Mouse (Mus musculus): ENCODE measurements around the gene Mall. TPM values are rescaled to one million over a fixed set of nuclear protein-coding genes. Genes with fewer than 3 reads are reported as not detected.

The Mall gene
- not detected in 2 replicates for total RNA-seq (2017)

DNA sequence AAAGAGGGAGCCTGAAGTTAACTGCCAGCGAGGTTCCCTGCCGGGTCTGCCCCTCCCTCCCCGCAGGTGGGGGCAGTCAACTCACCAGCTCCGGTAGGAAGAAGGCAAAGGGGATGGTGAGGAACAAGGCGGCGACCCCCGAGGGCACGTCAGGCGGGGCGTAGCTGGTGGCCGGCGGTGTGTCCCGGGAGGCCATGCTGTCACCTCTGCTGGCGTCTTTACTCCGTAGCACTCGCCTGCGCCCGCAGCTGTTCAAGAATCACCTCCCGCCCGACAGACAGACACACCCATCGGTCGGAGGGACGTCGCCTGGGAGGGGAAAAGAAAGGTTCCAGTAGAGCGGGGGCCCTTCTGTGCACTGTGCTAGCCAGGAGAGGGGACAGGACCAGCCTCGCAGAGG is at the start of gene Mall:
Gene Mall (minus strand): TSS at position 262 of the 400 bp plus-strand sequence.
- ATAC-seq (replicated peaks in 1 of 2; ENCODE audit: insufficient read depth in 1 of 2, low FRiP score in 2 of 2, low TSS enrichment in 1 of 2, low read depth in 1 of 2, poor library complexity in 2 of 2, severe bottlenecking in 2 of 2), result peak in 1 of 2 experiments; percentile 53; a peak in 1 of 4 replicates

DNA sequence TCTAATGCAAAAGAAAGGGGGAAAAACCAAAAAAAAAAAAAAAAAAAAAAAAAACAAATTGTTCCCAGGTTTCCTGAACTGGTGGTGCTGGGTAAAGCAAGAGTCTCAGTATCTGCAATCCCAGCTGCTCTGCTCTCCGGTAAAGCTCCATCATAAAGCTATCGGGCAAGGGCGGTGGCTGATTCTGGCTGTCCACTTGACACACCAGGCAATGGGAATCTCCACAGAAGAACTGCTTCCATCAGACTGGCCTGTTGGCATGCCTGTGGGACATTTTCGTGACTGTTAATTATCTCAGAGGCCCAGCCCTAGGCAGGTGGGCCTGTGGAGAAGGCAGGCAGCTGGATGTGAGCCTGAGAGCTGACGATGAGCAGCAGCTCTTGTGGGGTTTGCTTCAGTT is 48.7 kb upstream of the Mall start:
- no peak for ATAC-seq (replicated peaks in 1 of 2; ENCODE audit: insufficient read depth in 1 of 2, low FRiP score in 2 of 2, low TSS enrichment in 1 of 2, low read depth in 1 of 2, poor library complexity in 2 of 2, severe bottlenecking in 2 of 2)

DNA sequence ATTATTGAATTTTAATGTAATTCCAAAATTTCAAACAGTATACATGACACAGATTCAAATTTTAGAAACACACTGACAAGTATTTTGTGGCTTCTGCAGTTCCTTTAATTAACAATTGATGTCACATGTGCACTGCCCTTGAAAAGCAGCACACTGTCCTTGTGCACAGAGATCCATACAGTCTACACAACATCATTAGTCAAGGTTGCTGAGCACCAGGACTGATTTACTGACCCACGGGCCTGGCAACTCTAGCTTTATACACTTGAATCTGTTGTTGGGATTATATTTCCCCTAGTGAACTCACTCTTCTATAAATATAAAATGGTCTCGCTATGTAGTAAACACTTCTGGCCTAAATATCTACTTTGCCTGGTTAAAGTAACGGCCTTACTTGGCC is 45.3 kb upstream of the Mall start:
- no peak for ATAC-seq (replicated peaks in 1 of 2; ENCODE audit: insufficient read depth in 1 of 2, low FRiP score in 2 of 2, low TSS enrichment in 1 of 2, low read depth in 1 of 2, poor library complexity in 2 of 2, severe bottlenecking in 2 of 2)

DNA sequence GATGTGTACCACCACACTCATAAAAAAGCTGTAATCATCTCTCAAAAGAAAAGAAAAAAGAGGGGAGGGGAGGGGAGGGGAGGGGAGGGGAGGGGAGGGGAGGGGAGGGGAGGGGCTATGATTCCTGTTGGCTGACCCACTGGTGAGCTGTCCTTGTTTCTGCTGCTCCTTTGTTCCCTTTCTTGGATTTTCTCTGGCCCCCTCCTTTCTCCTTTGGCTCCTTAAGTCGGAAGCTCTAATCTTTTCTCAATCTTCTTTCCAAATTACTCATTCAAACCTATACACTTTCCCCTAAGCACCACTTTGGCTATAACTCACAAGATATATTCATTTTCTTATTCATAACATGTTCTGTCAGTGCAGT is 44.8 kb upstream of the Mall start:
- ATAC-seq (replicated peaks in 1 of 2; ENCODE audit: insufficient read depth in 1 of 2, low FRiP score in 2 of 2, low TSS enrichment in 1 of 2, low read depth in 1 of 2, poor library complexity in 2 of 2, severe bottlenecking in 2 of 2), result no peak

DNA sequence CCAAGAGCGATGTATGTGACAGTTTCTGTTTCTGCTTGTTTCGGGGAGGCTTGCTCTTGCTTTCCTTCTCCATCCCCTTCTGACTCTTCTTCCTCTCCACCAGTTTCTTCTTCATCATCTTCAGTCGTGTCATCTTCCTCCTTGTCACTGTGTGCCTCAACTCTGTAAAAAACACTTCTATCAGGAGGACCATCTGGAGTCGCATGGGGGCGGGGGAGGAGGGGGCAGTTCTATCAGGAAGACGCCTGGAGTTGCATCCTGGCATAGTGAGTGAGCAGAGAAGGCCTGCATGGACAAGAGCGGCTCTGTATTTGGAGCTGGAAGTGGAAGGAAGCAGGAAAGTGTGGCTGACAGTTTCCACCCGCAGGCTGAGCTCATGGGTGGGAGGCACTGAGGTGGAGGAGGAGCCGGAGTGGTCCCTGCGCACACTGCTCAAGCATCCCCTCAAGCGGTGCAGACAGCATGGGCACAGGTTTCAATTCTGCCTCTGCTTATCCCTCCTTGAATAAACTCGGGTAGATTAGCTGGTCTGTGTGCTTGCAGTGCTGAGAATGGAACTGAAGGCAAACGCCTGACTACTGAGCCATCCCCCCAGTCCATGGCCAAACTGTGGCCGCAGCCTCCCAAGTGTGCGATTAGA is 44.3 kb upstream of the Mall start:
- no peak for ATAC-seq (replicated peaks in 1 of 2; ENCODE audit: insufficient read depth in 1 of 2, low FRiP score in 2 of 2, low TSS enrichment in 1 of 2, low read depth in 1 of 2, poor library complexity in 2 of 2, severe bottlenecking in 2 of 2)

DNA sequence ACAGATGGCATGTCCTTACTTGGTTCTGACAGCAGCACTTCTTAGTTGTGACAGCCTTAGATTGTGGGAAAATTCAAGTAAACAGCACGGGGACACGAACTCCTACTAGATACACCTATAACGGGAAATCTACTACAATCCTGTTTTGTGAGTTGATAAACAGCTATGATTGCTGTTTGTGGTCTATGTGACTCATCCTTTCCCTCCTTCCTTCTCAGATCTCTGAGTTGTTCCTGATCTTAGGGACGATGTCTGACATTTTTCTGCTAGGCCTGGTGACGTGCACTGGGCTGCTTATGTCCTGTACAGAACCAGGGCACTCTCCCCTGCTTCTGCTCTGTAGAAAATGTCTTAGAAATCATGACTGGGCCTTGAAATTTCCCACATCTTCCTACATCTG is 31.9 kb upstream of the Mall start:
- ATAC-seq (replicated peaks in 1 of 2; ENCODE audit: insufficient read depth in 1 of 2, low FRiP score in 2 of 2, low TSS enrichment in 1 of 2, low read depth in 1 of 2, poor library complexity in 2 of 2, severe bottlenecking in 2 of 2), result no peak

DNA sequence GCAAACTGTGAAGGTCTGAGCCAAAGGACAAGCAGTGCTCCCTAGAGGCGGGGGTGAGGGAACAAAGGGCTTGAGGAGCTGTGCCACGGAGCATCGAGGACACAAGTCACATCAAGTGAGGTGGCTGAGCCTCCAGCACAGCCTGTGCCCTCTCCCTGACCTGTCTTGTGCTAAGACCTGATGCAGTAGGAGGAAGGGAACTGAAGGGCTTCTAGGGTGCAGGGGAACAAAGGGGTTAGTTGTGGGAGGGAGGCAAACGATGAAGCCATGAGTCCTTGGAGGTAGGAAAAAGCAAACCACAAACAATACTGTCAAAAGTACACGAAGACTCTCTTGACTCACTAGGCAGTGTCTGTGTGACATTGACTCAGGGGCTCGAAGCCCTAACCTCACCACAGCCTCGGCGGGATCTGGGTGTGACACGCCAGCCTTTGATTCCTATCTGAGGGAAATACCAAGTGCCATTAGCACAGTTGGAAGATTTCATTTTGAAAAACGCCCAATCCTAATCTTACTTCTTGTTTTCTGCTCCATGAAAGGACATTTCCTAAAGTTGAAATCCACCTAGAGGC is 30.8 kb upstream of the Mall start:
- ATAC-seq (replicated peaks in 1 of 2; ENCODE audit: insufficient read depth in 1 of 2, low FRiP score in 2 of 2, low TSS enrichment in 1 of 2, low read depth in 1 of 2, poor library complexity in 2 of 2, severe bottlenecking in 2 of 2), result no peak

DNA sequence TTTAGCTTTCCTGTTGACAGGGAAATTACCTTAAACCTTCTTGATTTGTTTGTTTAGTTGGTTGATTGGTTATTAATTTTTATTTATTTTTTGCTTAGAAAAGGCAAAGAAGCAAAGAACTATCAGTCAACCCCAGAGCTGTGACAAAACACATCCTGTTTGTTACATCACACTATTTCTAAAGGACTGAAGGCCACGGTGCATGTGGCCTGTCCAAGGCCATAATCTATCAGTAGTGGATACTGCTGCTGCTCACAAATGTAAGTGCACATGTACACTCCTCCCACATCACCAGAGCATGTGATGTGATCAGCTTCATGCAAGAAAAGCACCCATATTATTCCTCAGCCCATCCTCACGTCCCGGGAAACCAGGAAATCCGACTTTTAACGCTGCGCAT is 30.3 kb upstream of the Mall start:
- ATAC-seq (replicated peaks in 1 of 2; ENCODE audit: insufficient read depth in 1 of 2, low FRiP score in 2 of 2, low TSS enrichment in 1 of 2, low read depth in 1 of 2, poor library complexity in 2 of 2, severe bottlenecking in 2 of 2), result no peak

DNA sequence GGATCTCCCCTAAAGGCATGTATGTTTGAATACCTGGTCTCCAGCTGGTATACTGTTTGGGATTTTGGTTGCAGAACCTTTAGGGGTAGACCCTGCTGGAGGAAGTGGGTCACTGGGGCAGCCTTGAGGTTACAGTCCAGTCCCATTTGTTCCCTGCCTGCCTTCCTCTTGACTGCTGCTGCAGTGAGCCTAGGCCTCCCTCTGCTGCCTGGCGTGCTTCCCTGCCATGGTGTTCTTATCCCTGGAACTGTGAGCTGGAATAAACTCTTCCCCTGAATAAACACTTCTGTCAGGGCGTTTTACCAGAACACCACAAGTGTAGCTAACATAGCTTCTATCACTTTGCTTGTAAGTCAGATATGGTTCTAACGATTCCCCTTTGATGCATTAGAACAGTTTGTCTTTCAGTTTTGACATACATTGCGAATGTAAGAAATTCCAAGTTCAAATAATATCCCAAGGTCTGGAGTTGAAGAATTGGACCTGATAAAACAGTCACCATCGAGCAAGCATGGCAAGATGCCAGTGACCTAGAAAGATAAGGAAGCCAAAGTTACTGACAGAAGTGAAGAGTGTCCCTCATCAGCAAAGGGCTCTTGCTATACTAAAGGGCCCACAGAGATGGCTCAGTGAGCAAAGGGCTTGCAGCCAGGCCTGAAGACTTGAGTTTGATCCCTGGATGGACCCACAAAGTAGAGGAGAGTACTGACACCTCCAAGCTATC is 29.6 kb upstream of the Mall start:
- ATAC-seq (replicated peaks in 1 of 2; ENCODE audit: insufficient read depth in 1 of 2, low FRiP score in 2 of 2, low TSS enrichment in 1 of 2, low read depth in 1 of 2, poor library complexity in 2 of 2, severe bottlenecking in 2 of 2), result no peak

DNA sequence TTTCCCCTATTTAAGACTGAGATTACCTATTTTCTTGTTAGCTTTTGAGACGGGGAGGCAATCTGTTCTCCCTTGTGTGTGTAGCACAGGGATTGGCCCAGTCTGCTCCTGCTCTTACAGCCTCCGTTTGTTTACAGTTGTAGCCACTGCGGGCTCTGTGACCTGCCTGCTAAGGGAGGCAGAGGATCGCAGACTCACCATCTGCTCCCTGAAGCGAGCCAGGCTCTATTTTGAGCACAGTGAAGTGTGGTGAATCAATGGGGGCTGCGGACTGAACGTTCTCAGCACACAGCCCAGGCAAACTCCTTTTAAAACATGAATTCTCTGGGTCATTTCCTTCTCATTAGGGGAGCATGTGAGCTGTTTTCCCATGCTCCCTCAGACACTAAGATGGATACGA is 27.4 kb upstream of the Mall start:
- no peak for ATAC-seq (replicated peaks in 1 of 2; ENCODE audit: insufficient read depth in 1 of 2, low FRiP score in 2 of 2, low TSS enrichment in 1 of 2, low read depth in 1 of 2, poor library complexity in 2 of 2, severe bottlenecking in 2 of 2)

DNA sequence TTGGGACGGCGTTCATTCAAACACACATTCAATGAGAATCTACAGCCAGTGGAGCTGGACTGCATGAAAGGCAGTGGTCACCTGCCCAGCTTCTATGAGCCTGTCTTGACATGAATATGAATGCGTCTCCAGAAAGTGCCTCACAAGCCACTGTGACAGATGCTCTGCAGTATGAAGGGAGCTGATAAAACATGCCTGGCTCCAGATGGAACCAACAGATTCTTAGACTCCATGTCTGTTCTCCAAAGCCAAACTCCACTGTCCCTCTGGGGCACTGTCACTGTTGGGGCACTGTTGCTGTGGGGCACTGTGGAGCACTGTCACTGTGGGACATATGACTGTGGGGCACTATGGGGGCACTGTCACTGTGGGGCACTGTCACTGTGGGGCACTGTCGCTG is 24.4 kb upstream of the Mall start:
- no peak for ATAC-seq (replicated peaks in 1 of 2; ENCODE audit: insufficient read depth in 1 of 2, low FRiP score in 2 of 2, low TSS enrichment in 1 of 2, low read depth in 1 of 2, poor library complexity in 2 of 2, severe bottlenecking in 2 of 2)

DNA sequence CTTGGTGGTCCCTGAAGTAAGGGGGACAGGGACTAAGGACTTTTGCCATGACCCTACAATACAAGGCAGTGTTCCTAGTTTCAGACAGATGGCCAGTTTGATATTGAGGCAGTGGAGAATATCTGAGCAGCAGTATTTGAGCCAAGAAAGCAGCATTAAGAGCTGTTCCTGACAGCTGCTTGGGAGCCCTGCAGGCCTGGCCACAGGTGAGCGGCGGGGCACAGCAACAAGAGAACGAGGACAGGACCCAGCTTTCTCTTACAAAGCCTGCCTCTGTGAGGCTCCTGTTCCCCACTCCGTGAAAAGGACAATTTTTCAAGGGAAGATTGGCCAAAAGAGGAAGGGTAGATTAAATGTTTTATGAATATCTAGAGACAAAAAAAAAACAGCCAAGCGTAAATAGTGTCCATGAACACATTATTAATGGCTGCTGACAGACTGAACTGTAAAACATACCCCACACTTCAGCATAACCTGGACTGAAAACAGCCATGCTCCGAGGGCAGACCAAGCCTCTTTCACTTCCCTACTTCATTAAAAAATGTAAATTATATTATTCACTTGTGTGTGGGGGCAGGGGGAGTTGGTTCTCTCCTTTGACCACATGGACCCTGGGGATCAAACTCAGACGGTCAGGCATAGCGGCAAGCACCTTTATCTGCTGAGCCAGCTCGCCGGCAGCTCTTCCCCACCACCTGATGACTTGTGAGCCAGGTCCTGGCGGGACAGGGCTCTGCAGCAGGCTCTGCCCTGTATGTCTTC is 22.3 kb upstream of the Mall start:
- no peak for ATAC-seq (replicated peaks in 1 of 2; ENCODE audit: insufficient read depth in 1 of 2, low FRiP score in 2 of 2, low TSS enrichment in 1 of 2, low read depth in 1 of 2, poor library complexity in 2 of 2, severe bottlenecking in 2 of 2)

DNA sequence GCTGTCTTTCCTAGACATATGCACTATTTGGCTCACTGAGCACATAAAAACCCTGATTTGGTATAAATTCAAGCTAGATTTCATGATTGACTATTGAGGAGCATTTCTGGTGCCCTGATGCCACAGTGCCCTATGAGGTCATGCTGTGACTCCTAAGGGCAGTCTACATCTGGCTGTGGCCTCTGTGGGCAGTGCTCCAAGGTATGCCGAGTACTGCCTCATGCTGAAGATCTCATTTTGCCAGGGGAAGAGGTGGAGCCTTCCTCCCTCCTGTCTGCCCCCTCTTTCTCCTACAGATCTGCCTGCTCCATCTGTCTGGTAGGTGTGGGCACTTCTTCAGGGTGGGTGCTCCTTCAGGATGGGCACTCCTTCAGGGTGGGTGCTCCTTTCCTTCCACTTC is 19.6 kb upstream of the Mall start:
- ATAC-seq (replicated peaks in 1 of 2; ENCODE audit: insufficient read depth in 1 of 2, low FRiP score in 2 of 2, low TSS enrichment in 1 of 2, low read depth in 1 of 2, poor library complexity in 2 of 2, severe bottlenecking in 2 of 2), result no peak

DNA sequence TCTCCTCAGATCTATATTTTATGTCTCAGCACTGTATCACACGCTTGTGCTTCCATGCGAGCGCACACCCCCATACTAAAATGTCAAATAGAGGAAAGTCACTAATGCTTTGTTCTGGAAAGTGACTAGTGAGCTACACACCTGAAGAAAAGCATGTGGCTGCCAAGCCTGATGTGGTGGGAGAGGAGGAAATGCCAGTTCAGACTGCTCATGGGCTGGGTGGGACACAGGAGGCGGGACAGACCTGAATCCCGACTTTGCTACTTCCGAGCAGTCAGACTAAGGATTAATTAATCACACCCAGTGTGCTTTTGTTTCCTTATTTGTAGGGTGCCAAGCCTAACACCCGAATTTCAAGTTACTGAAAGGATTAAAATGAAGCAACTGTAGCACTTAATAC is 18.6 kb upstream of the Mall start:
- no peak for ATAC-seq (replicated peaks in 1 of 2; ENCODE audit: insufficient read depth in 1 of 2, low FRiP score in 2 of 2, low TSS enrichment in 1 of 2, low read depth in 1 of 2, poor library complexity in 2 of 2, severe bottlenecking in 2 of 2)

DNA sequence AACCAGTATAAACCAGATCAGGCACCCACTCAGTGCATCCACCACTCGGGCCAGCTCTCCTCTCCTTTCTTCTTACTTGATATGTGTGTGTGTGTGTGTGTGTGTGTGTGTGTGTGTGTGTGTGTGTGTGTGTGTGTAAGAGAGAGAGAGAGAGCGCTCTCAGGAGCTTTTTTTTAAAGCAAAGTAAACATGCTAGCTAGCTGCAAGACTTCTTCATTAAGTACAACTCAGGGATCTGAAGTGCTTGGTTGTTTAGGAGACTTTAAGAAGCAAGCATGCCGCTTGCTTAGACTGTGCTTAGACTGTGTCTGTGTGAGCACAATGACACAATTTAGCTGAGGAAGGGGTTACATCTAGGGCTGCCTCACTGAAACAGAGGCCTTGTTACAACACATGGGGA is 12.9 kb upstream of the Mall start:
- ATAC-seq (replicated peaks in 1 of 2; ENCODE audit: insufficient read depth in 1 of 2, low FRiP score in 2 of 2, low TSS enrichment in 1 of 2, low read depth in 1 of 2, poor library complexity in 2 of 2, severe bottlenecking in 2 of 2), result no peak

DNA sequence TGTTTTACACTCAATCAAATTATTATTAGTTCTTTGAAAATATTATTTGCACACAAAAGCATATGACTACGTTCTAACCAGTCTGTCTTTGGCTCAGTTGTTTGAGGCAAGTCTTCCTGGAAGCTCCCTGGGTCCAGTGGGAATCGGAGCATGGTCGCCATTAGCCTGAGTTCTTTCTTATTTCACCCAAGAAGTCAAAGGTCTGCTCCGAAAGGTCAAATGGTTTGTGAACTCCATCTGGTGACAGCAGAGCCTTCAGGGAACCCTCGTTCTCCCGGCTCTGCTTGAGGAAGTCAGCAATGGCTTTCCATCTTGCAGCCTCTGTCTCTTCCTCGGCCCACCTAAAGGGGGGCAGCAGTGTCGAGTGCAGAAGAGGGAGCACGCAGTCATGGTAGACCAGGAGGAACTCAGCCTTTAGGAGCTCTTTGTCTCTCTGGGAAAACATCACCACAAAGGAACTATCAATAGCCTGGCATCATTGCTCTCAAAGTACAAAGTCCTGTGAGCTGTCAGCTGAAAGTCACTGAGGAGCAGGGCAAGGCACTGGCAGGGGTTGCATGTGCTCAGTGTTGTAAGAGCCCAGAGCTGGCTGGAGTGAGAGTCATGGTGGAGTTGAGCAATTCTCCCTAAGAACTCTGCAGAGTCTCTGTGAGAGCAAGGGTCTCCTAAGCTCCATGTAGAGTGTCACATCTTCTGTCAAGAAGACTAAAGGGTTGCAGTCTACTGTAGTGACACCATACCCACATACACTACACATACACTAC is 11.2 kb upstream of the Mall start:
- no peak; a peak in 1 of 4 replicates for ATAC-seq (replicated peaks in 1 of 2; ENCODE audit: insufficient read depth in 1 of 2, low FRiP score in 2 of 2, low TSS enrichment in 1 of 2, low read depth in 1 of 2, poor library complexity in 2 of 2, severe bottlenecking in 2 of 2)

DNA sequence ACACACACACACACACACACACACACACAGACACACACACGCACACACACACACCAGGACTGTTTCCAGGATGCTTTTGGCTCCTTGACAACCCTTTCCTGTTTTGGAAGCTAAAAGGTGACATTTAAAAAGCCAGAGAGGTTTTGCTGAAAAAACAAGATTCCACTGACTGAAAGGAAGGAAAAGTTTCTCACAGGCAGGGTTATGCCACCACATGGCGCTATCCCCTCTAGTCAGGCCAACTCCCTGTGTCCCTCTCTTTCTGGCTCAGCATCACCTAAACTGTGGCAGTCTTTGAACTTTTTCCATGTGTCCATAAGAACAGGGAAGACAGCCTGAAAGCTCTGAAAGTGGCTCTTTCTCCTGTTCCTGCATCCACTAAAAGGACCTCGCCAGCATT is 8.2 kb upstream of the Mall start:
- no peak for ATAC-seq (replicated peaks in 1 of 2; ENCODE audit: insufficient read depth in 1 of 2, low FRiP score in 2 of 2, low TSS enrichment in 1 of 2, low read depth in 1 of 2, poor library complexity in 2 of 2, severe bottlenecking in 2 of 2)

Measured in hematopoietic stem cell, adult 5-6 weeks (primary cell).